Mouse (Mus musculus) cerebellum, adult 2 months (tissue): ENCODE results near the gene Slc38a11.

Source experiments
- CTCF ChIP-seq: fragments of 200-500 bp; IDR thresholded peaks from 2 replicates; pipeline ENCODE4 v1.5.1; 2011; ENCODE audit warnings: low read depth, mild to moderate bottlenecking, control low read depth, low read length, moderate library complexity, borderline replicate concordance; ENCODE audit not compliant: insufficient read depth
- POLR2A ChIP-seq: fragments of 200-500 bp; IDR thresholded peaks from 2 replicates; pipeline ENCODE4 v1.6.1; 2011; ENCODE audit warnings: low read length, control low read depth, borderline replicate concordance; ENCODE audit not compliant: insufficient read depth

GRCm38 (mm10) chr2:65373076-65373475 is 9.2 kb upstream of the Slc38a11 start:
- TF ChIP-seq CTCF (no peak), POLR2A (no peak)
